Mouse (Mus musculus): ENCODE measurements at regions not wholly inside any gene's neighbourhood (a gene's known extent, or its start where the extent isn't known, plus 50 kb on each side); places are given as distances from the start of the nearest gene placed in this dataset.
A peak's percentile ranks its signal among the peaks of the same experiment; 100 is the strongest.

DNA sequence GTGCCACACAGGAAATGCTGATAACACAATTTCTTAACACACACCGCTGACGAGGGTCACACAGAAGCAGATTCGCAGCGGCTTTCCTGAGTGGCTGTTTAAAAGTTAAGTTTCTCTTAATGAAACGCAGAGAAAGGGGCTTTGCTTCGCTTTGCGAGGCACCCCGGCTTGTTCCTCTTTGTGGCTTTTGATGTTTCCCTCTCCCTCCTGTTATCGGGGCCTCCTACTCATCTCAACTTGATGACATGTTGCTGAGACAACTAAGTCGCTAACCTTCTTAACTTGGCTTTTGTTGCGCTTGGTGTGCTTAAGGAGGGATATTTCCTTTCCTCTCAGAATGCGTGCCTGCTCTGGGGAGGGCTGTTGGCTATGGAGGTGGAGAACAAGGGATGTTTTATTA, 129.0 kb downstream of the Il20rb start:
- ATAC-seq (no peak), DNase-seq (ENCODE audit: low spot score) (no peak)
- Histone ChIP-seq H3K9me3 (ENCODE audit: low read length) (no peaks in the 10 kb centered on the region), H3K4me2 (ENCODE audit: low read depth, low read length) (no peak overlapping the region), H3K9ac (replicated peaks; ENCODE audit: low read length) (no peak overlapping the region), H3K36me3 (ENCODE audit: insufficient read depth, low read length) (no peaks in the 10 kb centered on the region), H3K4me1 (ENCODE audit: insufficient read depth, low read length) (no peaks in the 10 kb centered on the region), H3K27ac (no peak overlapping the region), H3K4me3 (ENCODE audit: low read length) (no peak overlapping the region), H3K27me3 (ENCODE audit: insufficient read depth, low read length) (no peaks in the 10 kb centered on the region)
- WGBS = 49% methylated on average over 12 of the region's 12 CpGs
- TF ChIP-seq CTCF (IDR thresholded peaks at IDR 0.05; ENCODE audit: low read depth) = no peak

DNA sequence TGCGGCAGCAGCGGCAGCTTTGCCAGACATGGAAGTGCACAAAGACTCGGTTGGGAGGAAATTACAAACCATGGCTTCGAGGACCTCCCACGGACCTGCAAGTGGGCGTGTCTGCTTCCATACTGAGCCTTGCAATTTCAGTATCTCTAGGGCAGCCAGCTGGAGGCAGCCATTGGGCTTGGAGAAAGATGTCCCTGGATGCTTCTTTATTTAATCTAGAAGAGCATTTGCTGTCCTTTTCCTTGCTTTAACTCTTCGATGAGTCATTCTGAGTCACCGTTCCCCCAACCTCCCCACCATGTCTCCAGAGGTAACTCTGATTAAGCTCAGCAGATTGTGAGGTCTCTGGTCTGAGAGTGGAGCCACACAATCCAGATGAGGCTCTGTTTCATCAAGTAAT, 145.8 kb downstream of the Il20rb start:
- no peaks in the 10 kb centered on the region for H3K4me1 ChIP-seq (ENCODE audit: insufficient read depth, low read length)
- H3K27ac ChIP-seq = no peak overlapping the region
- H3K9ac ChIP-seq (replicated peaks; ENCODE audit: low read length) = no peak overlapping the region
- no peak overlapping the region for H3K4me2 ChIP-seq (ENCODE audit: low read depth, low read length)
- ATAC-seq (no peak), DNase-seq (ENCODE audit: low spot score) (no peak)
- H3K27me3 ChIP-seq (ENCODE audit: insufficient read depth, low read length) = no peaks in the 10 kb centered on the region
- H3K4me3 ChIP-seq (ENCODE audit: low read length) = no peak overlapping the region
- H3K36me3 ChIP-seq (ENCODE audit: insufficient read depth, low read length) = no peaks in the 10 kb centered on the region
- WGBS = 75% methylated on average over 8 of the region's 8 CpGs
- no peak for TF ChIP-seq CTCF (IDR thresholded peaks at IDR 0.05; ENCODE audit: low read depth)
- H3K9me3 ChIP-seq (ENCODE audit: low read length) = no peaks in the 10 kb centered on the region

DNA sequence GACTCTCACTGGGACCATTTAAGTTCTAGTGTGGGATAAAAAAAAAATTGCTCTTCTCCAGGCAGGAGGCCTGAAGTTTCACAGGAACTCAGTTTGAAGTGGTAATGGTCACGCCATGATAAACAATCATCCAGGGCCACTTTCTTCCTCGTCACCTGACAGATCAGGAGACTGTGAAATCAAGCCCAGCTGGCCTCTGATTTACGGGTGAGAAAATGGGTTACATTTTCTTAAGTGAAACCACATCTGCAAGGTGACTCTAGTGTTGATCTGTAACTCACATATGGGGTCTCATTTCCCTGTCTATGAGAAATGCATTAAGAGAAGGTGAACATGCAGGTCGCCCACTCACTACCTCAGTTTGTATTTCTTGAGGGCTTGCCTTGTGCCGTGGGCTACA, 178.8 kb downstream of the Il20rb start:
- DNase-seq (ENCODE audit: low spot score) (no peak), ATAC-seq (no peak)
- no peaks in the 10 kb centered on the region for H3K36me3 ChIP-seq (ENCODE audit: insufficient read depth, low read length)
- no peaks in the 10 kb centered on the region for H3K9me3 ChIP-seq (ENCODE audit: low read length)
- no peak for TF ChIP-seq CTCF (IDR thresholded peaks at IDR 0.05; ENCODE audit: low read depth)
- H3K4me3 ChIP-seq (ENCODE audit: low read length) = no peak overlapping the region
- H3K27ac ChIP-seq = no peak overlapping the region
- H3K4me1 ChIP-seq (ENCODE audit: insufficient read depth, low read length) = no peaks in the 10 kb centered on the region
- H3K4me2 ChIP-seq (ENCODE audit: low read depth, low read length) = no peak overlapping the region
- H3K9ac ChIP-seq (replicated peaks; ENCODE audit: low read length) = no peak overlapping the region
- H3K27me3 ChIP-seq (ENCODE audit: insufficient read depth, low read length) = no peaks in the 10 kb centered on the region
- WGBS = 68% methylated on average over 5 of the region's 5 CpGs

DNA sequence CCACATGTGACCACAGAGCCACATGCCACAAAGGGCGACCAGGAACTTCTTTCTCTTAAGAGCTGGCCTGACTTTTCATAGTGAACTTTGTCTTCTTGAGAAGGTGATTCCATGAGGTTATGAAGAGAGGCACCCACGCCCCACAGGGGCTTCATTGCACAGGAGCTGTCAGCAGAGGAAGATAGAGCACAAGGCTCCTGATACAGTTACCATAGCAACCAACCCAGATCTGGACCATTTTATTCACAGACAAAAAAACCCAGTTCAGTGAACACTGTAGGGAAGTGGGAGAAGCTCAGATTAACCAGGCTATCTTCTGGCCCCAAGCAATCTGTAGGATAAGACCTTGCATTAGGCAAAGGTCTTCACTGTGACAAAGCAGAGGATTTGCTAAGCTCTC, 179.2 kb downstream of the Il20rb start:
- no peak overlapping the region for H3K9ac ChIP-seq (replicated peaks; ENCODE audit: low read length)
- ATAC-seq (no peak), DNase-seq (ENCODE audit: low spot score) (peak; percentile 48)
- no peaks in the 10 kb centered on the region for H3K4me1 ChIP-seq (ENCODE audit: insufficient read depth, low read length)
- H3K9me3 ChIP-seq (ENCODE audit: low read length) = no peaks in the 10 kb centered on the region
- WGBS = 63% methylated on average over 2 of the region's 2 CpGs
- H3K4me3 ChIP-seq (ENCODE audit: low read length) = no peak overlapping the region
- H3K36me3 ChIP-seq (ENCODE audit: insufficient read depth, low read length) = no peaks in the 10 kb centered on the region
- TF ChIP-seq CTCF (IDR thresholded peaks at IDR 0.05; ENCODE audit: low read depth) = no peak
- H3K27ac ChIP-seq = no peak overlapping the region
- no peaks in the 10 kb centered on the region for H3K27me3 ChIP-seq (ENCODE audit: insufficient read depth, low read length)
- no peak overlapping the region for H3K4me2 ChIP-seq (ENCODE audit: low read depth, low read length)

DNA sequence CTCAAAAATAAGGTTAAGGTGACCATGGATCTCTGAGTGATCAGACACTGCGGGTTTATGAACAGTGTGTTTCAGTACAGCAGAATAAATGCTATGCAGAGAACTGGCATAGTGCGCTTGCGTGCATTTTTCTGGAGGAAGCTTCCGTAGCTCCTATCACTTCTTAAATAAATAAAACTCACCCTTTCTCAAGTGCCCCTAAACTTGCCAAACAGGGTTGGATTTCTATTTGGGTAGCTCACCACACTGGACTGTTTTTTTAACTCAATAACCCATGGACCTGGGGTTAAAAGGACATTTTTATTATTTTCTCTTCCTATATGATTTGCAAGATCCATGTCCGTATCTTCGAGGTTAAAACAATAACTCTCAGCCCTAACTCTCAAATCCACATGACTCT, 182.8 kb downstream of the Il20rb start:
- Histone ChIP-seq H3K27ac (no peak overlapping the region), H3K9me3 (ENCODE audit: low read length) (no peaks in the 10 kb centered on the region), H3K4me1 (ENCODE audit: insufficient read depth, low read length) (no peaks in the 10 kb centered on the region), H3K27me3 (ENCODE audit: insufficient read depth, low read length) (no peaks in the 10 kb centered on the region; the same call in 1 of the 2 replicates), H3K4me3 (ENCODE audit: low read length) (no peak overlapping the region), H3K4me2 (ENCODE audit: low read depth, low read length) (no peak overlapping the region), H3K36me3 (ENCODE audit: insufficient read depth, low read length) (no peaks in the 10 kb centered on the region), H3K9ac (replicated peaks; ENCODE audit: low read length) (no peak overlapping the region)
- TF ChIP-seq CTCF (IDR thresholded peaks at IDR 0.05; ENCODE audit: low read depth) = no peak
- WGBS = 81% methylated on average over 6 of the region's 6 CpGs
- ATAC-seq = no peak
- DNase-seq (ENCODE audit: low spot score) = no peak

DNA sequence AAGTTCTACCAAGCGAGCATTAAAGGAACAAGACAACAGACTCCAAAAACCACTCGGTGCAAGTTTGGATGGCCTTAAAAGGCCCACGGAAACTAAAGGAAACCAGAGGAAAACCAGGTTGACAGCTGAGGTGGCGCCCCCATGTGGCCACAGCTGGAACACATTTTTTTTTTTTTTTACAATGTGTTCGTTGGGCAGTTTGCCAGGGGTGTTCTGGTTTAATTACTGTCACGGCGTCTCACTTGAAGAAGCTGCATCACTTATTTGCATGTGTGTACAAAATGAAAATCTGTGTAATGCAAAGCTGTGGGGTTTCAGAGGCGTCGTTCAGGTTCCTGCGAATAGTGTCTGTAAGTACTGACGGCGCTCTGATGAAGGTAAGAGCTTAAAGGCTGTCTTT, 185.0 kb downstream of the Il20rb start:
- H3K27ac ChIP-seq = no peak overlapping the region
- no peak overlapping the region for H3K4me2 ChIP-seq (ENCODE audit: low read depth, low read length)
- H3K4me3 ChIP-seq (ENCODE audit: low read length) = no peak overlapping the region
- WGBS = 29% methylated on average over 12 of the region's 12 CpGs
- H3K4me1 ChIP-seq (ENCODE audit: insufficient read depth, low read length) = no peaks in the 10 kb centered on the region
- H3K9me3 ChIP-seq (ENCODE audit: low read length) = no peaks in the 10 kb centered on the region
- peak; percentile 84 for TF ChIP-seq CTCF (IDR thresholded peaks at IDR 0.05; ENCODE audit: low read depth)
- DNase-seq (ENCODE audit: low spot score) (peak; percentile 83), ATAC-seq (no peak)
- no peak overlapping the region for H3K9ac ChIP-seq (replicated peaks; ENCODE audit: low read length)
- H3K36me3 ChIP-seq (ENCODE audit: insufficient read depth, low read length) = no peaks in the 10 kb centered on the region
- no peaks in the 10 kb centered on the region; the same call in 1 of the 2 replicates for H3K27me3 ChIP-seq (ENCODE audit: insufficient read depth, low read length)

DNA sequence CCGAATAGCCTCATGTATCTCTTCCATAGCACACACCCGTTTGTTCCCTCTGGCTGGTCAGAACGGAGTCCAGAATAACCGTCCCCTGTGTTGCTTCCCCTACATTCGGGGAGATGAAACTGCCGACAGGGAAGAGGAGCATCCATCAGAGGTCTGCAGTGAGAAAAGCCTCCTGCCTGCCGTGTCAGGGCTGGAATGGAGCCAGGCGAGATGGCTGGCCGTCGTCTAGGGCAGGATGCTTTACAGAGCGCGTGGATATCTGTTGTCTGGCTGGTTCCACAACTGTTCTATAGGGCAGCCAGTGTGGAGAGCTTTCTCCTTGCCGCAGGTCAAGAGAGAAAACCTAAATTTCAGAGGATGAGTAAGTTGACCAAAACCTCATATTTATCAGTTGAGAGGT, 209.2 kb downstream of the Il20rb start:
- peaks cover 5% of the 10 kb centered on the region; the same call in 1 of the 2 replicates for H3K4me1 ChIP-seq (ENCODE audit: insufficient read depth, low read length)
- H3K27ac ChIP-seq = no peak overlapping the region
- no peak overlapping the region for H3K4me2 ChIP-seq (ENCODE audit: low read depth, low read length)
- H3K27me3 ChIP-seq (ENCODE audit: insufficient read depth, low read length) = no peaks in the 10 kb centered on the region
- no peak for TF ChIP-seq CTCF (IDR thresholded peaks at IDR 0.05; ENCODE audit: low read depth)
- H3K9ac ChIP-seq (replicated peaks; ENCODE audit: low read length) = no peak overlapping the region
- peak; percentile 36 for DNase-seq (ENCODE audit: low spot score)
- no peaks in the 10 kb centered on the region for H3K36me3 ChIP-seq (ENCODE audit: insufficient read depth, low read length)
- no peak overlapping the region for H3K4me3 ChIP-seq (ENCODE audit: low read length)
- WGBS = 48% methylated on average over 13 of the region's 13 CpGs
- H3K9me3 ChIP-seq (ENCODE audit: low read length) = no peaks in the 10 kb centered on the region
- no peak for ATAC-seq

Data from hindbrain, postnatal 0 days (tissue).